Mouse (Mus musculus): ENCODE measurements around the gene Ip6k2.

Ip6k2 gene

GRCm38 (mm10) chr9:108781891-108782290 lies 1.7 kb upstream of the Ip6k2 start:
- in situ Hi-C loops (cut with MboI; ENCODE audit: low sequenced_read_pairs), result no loop called here

- in situ Hi-C loops (cut with MboI; ENCODE audit: low sequenced_read_pairs), result no loop called here
Observed at GRCm38 (mm10) chr9:108782836-108783547, 604 bp upstream of the Ip6k2 start.

GRCm38 (mm10) chr9:108785416-108785815 lies 1.8 kb downstream of the Ip6k2 start:
- in situ Hi-C loops (cut with MboI; ENCODE audit: low sequenced_read_pairs), result no loop called here

GRCm38 (mm10) chr9:108786494-108786893 lies 2.9 kb downstream of the Ip6k2 start:
- in situ Hi-C loops (cut with MboI; ENCODE audit: low sequenced_read_pairs), result no loop called here

GRCm38 (mm10) chr9:108787080-108787479 lies 3.5 kb downstream of the Ip6k2 start:
- in situ Hi-C loops (cut with MboI; ENCODE audit: low sequenced_read_pairs), result no loop called here

- in situ Hi-C loops (cut with MboI; ENCODE audit: low sequenced_read_pairs), result no loop called here
Observed at GRCm38 (mm10) chr9:108788713-108789112, 5.1 kb downstream of the Ip6k2 start.

- in situ Hi-C loops (cut with MboI; ENCODE audit: low sequenced_read_pairs), result no loop called here
Observed at GRCm38 (mm10) chr9:108792307-108792706, 8.7 kb downstream of the Ip6k2 start.

- in situ Hi-C loops (cut with MboI; ENCODE audit: low sequenced_read_pairs), result no loop called here
Observed at GRCm38 (mm10) chr9:108792730-108793129, 9.1 kb downstream of the Ip6k2 start.

GRCm38 (mm10) chr9:108795281-108795680 lies 11.7 kb downstream of the Ip6k2 start:
- in situ Hi-C loops (cut with MboI; ENCODE audit: low sequenced_read_pairs), result no loop called here

GRCm38 (mm10) chr9:108795762-108796161 lies 12.2 kb downstream of the Ip6k2 start:
- in situ Hi-C loops (cut with MboI; ENCODE audit: low sequenced_read_pairs), result no loop called here

- in situ Hi-C loops (cut with MboI; ENCODE audit: low sequenced_read_pairs), result no loop called here
Observed at GRCm38 (mm10) chr9:108796351-108796981, 12.9 kb downstream of the Ip6k2 start.

GRCm38 (mm10) chr9:108797477-108797876 lies 13.9 kb downstream of the Ip6k2 start:
- in situ Hi-C loops (cut with MboI; ENCODE audit: low sequenced_read_pairs), result no loop called here

- in situ Hi-C loops (cut with MboI; ENCODE audit: low sequenced_read_pairs), result no loop called here
Observed at GRCm38 (mm10) chr9:108798508-108799075, 15.0 kb downstream of the Ip6k2 start.

GRCm38 (mm10) chr9:108799564-108799963 lies 16.0 kb downstream of the Ip6k2 start:
- in situ Hi-C loops (cut with MboI; ENCODE audit: low sequenced_read_pairs), result no loop called here

GRCm38 (mm10) chr9:108805768-108806167 lies 22.2 kb downstream of the Ip6k2 start:
- in situ Hi-C loops (cut with MboI; ENCODE audit: low sequenced_read_pairs), result no loop called here

- in situ Hi-C loops (cut with MboI; ENCODE audit: low sequenced_read_pairs), result no loop called here
Observed at GRCm38 (mm10) chr9:108806379-108806778, 22.8 kb downstream of the Ip6k2 start.

GRCm38 (mm10) chr9:108806831-108807230 lies 23.2 kb downstream of the Ip6k2 start:
- in situ Hi-C loops (cut with MboI; ENCODE audit: low sequenced_read_pairs), result no loop called here

GRCm38 (mm10) chr9:108807674-108808073 lies 24.1 kb downstream of the Ip6k2 start:
- in situ Hi-C loops (cut with MboI; ENCODE audit: low sequenced_read_pairs), result no loop called here

GRCm38 (mm10) chr9:108808163-108808665 lies 24.6 kb downstream of the Ip6k2 start, which contains the start of gene Nckipsd:
Nckipsd (plus strand) TSS chr9:108808368.
- in situ Hi-C loops (cut with MboI; ENCODE audit: low sequenced_read_pairs), result no loop called here

- in situ Hi-C loops (cut with MboI; ENCODE audit: low sequenced_read_pairs), result no loop called here
Observed at GRCm38 (mm10) chr9:108809188-108809587, 25.6 kb downstream of the Ip6k2 start.

GRCm38 (mm10) chr9:108809723-108810122 lies 26.1 kb downstream of the Ip6k2 start:
- in situ Hi-C loops (cut with MboI; ENCODE audit: low sequenced_read_pairs), result no loop called here

GRCm38 (mm10) chr9:108810516-108810915 lies 26.9 kb downstream of the Ip6k2 start:
- in situ Hi-C loops (cut with MboI; ENCODE audit: low sequenced_read_pairs), result no loop called here
